Mouse (Mus musculus) E14TG2a.4 (cell line): Measurements from ENCODE around the gene Nup214.
"Not testable (repeated sequence)": the region's sequence is repeated elsewhere in the genome, so short reads cannot be mapped to it uniquely, and the experiment has no call there.

Experiments used
- H3K27me3 ChIP-seq: 2 replicates; pipeline ENCODE4 v1.6.1; 2014; ENCODE audit warnings: low read length, control low read depth; ENCODE audit not compliant: insufficient read depth
- H3K36me3 ChIP-seq: 2 replicates; pipeline ENCODE4 v1.6.1; 2014; ENCODE audit warnings: low read length, control low read depth; ENCODE audit not compliant: insufficient read depth
- H3K4me1 ChIP-seq: replicated peaks from 2 replicates; pipeline ENCODE4 v1.6.1; 2014; ENCODE audit warnings: low read depth, low read length, control low read depth
- H3K4me3 ChIP-seq: replicated peaks from 2 replicates; pipeline ENCODE4 v1.5.1; 2014; ENCODE audit warnings: mild to moderate bottlenecking, low read length
- H3K9me3 ChIP-seq: 2 replicates; pipeline ENCODE4 v1.6.1; 2014; ENCODE audit warnings: low read length, control low read depth
- CTCF ChIP-seq: conservative IDR thresholded peaks from 2 replicates; pipeline ENCODE4 v1.5.1; 2014; ENCODE audit warnings: low read length
- NANOG ChIP-seq: IDR thresholded peaks from 2 replicates; pipeline ENCODE4 v1.6.1; 2014; ENCODE audit warnings: borderline replicate concordance, low read length, mixed read lengths
- POU5F1 ChIP-seq: IDR thresholded peaks from 2 replicates; pipeline ENCODE4 v1.6.1; 2014; ENCODE audit warnings: low read length, borderline replicate concordance

The Nup214 gene

GRCm38 (mm10) chr2:32020229-32020628, 46.0 kb downstream of the Nup214 start:
- H3K36me3 ChIP-seq = peaks cover 100% of the 10 kb centered on the region
- no peaks in the 10 kb centered on the region for H3K4me1 ChIP-seq
- H3K9me3 ChIP-seq = no peaks in the 10 kb centered on the region
- no peak overlapping the region for H3K4me3 ChIP-seq
- TF ChIP-seq POU5F1 = no peak
- TF ChIP-seq NANOG = no peak
- no peak for TF ChIP-seq CTCF
- H3K27me3 ChIP-seq = no peaks in the 10 kb centered on the region

GRCm38 (mm10) chr2:32024372-32024771, 50.1 kb downstream of the Nup214 start:
- Histone ChIP-seq H3K4me3 (no peak overlapping the region), H3K9me3 (no peaks in the 10 kb centered on the region), H3K36me3 (peaks cover 96% of the 10 kb centered on the region), H3K4me1 (peaks cover 19% of the 10 kb centered on the region), H3K27me3 (no peaks in the 10 kb centered on the region)
- TF ChIP-seq POU5F1 = no peak
- TF ChIP-seq NANOG = no peak
- no peak for TF ChIP-seq CTCF

- Histone ChIP-seq H3K9me3 (no peaks in the 10 kb centered on the region), H3K36me3 (peaks cover 96% of the 10 kb centered on the region)
Measured at GRCm38 (mm10) chr2:32029636-32030035, 55.4 kb downstream of the Nup214 start.

GRCm38 (mm10) chr2:32033436-32033835, 59.2 kb downstream of the Nup214 start:
- H3K4me3 ChIP-seq = no peak overlapping the region
- H3K36me3 ChIP-seq = peaks cover 98% of the 10 kb centered on the region
- TF ChIP-seq POU5F1 (no peak), NANOG (no peak), CTCF (no peak)
- no peaks in the 10 kb centered on the region for H3K9me3 ChIP-seq
- H3K27me3 ChIP-seq = no peaks in the 10 kb centered on the region
- peaks cover 27% of the 10 kb centered on the region for H3K4me1 ChIP-seq

More at GRCm38 (mm10) chr2:32029636-32030035, 55.4 kb downstream of the Nup214 start:
- no peak for TF ChIP-seq NANOG
- TF ChIP-seq CTCF = no peak
- no peak for TF ChIP-seq POU5F1
- H3K4me3 ChIP-seq = no peak overlapping the region
- no peaks in the 10 kb centered on the region for H3K27me3 ChIP-seq
- H3K4me1 ChIP-seq = peaks cover 36% of the 10 kb centered on the region

GRCm38 (mm10) chr2:32034206-32034605, 60.0 kb downstream of the Nup214 start:
- Histone ChIP-seq H3K36me3 (peaks cover 99% of the 10 kb centered on the region), H3K27me3 (no peaks in the 10 kb centered on the region), H3K4me1 (peaks cover 23% of the 10 kb centered on the region), H3K9me3 (no peaks in the 10 kb centered on the region), H3K4me3 (no peak overlapping the region)
- no peak for TF ChIP-seq POU5F1
- TF ChIP-seq NANOG = no peak
- TF ChIP-seq CTCF = no peak

GRCm38 (mm10) chr2:32037279-32037858, 63.1 kb downstream of the Nup214 start:
- H3K4me1 ChIP-seq = peaks cover 9% of the 10 kb centered on the region
- no peak for TF ChIP-seq NANOG
- TF ChIP-seq POU5F1 = no peak
- no peak for TF ChIP-seq CTCF
- no peaks in the 10 kb centered on the region for H3K27me3 ChIP-seq
- no peak overlapping the region for H3K4me3 ChIP-seq
- no peaks in the 10 kb centered on the region for H3K9me3 ChIP-seq
- H3K36me3 ChIP-seq = peaks cover 100% of the 10 kb centered on the region

GRCm38 (mm10) chr2:32038661-32039081, 64.4 kb downstream of the Nup214 start:
- peaks cover 100% of the 10 kb centered on the region for H3K36me3 ChIP-seq
- H3K4me3 ChIP-seq = no peak overlapping the region
- H3K27me3 ChIP-seq = no peaks in the 10 kb centered on the region
- TF ChIP-seq CTCF (no peak), POU5F1 (no peak), NANOG (no peak)
- H3K9me3 ChIP-seq = no peaks in the 10 kb centered on the region
- H3K4me1 ChIP-seq = peaks cover 5% of the 10 kb centered on the region; the same call in 1 of the 2 replicates

- not testable (repeated sequence) for H3K27me3 ChIP-seq, H3K9me3 ChIP-seq, H3K4me3 ChIP-seq
- peaks cover 22% of the 10 kb centered on the region for H3K4me1 ChIP-seq
- peaks cover 100% of the 10 kb centered on the region for H3K36me3 ChIP-seq
Measured at GRCm38 (mm10) chr2:32040646-32041045, 66.4 kb downstream of the Nup214 start.

GRCm38 (mm10) chr2:32041087-32041486, 66.9 kb downstream of the Nup214 start:
- Histone ChIP-seq H3K9me3 (no peaks in the 10 kb centered on the region), H3K4me1 (peaks cover 22% of the 10 kb centered on the region), H3K36me3 (peaks cover 100% of the 10 kb centered on the region), H3K4me3 (no peak overlapping the region), H3K27me3 (no peaks in the 10 kb centered on the region)
- TF ChIP-seq POU5F1 (no peak), CTCF (no peak), NANOG (no peak)
